20 mouse cellular contexts compared by ENCODE assay signal in the genomic region with DNA sequence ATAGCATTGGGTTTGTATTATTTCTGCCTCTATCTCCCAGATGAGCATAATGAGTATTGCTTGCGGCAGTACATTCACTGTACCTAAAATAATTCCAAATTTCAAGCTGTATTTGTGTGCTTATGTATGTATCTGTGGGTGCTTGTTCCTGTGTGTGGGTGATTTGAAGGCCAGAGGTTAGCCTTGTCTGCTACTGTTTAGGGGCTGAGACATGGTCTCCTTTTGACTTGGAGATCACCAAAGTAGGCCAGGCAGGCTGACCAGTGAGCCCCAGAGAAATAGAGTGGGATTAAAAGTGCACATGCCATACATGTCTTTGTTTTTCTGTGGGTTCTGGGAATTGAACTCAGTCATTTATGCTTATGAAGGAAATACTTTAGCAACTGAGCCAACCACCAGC.
DNase-seq lines count a peak whose midpoint lies in the region; ATAC-seq and TF ChIP-seq lines count a peak whose summit lies in the region.
"Had no signal": no experiment of that assay in that cellular context is flagged by ENCODE, and none has a peak within 500 bp of the region (broad histone marks: within the 10 kb centered on the region; RNA-seq: fewer than 3 reads in every experiment).

No protein-coding gene starts in this region.

- TF ChIP-seq CTCF in embryonic fibroblast, embryonic 13.5 days (IDR thresholded peaks at IDR 0.05; ENCODE audit: borderline replicate concordance, insufficient read depth, low read length): no peak

- peaks cover 4% of the 10 kb centered on the region for H3K4me1 ChIP-seq in midbrain, embryonic 11.5 days (ENCODE audit: control insufficient read depth, insufficient read depth, low read length)
- H3K4me1 ChIP-seq in midbrain, embryonic 13.5 days (replicated peaks): peaks cover 18% of the 10 kb centered on the region
- H3K4me1 ChIP-seq in embryonic fibroblast, embryonic 13.5 days (ENCODE audit: control insufficient read depth, insufficient read depth, low read length): peaks cover 8% of the 10 kb centered on the region; the same call in 1 of the 2 replicates
- H3K4me1 ChIP-seq: embryonic facial prominence, embryonic 12.5 days had no signal

- H3K4me3 ChIP-seq in midbrain, embryonic 11.5 days (ENCODE audit: low read depth, low read length): no peak overlapping the region
- no peak overlapping the region for H3K4me3 ChIP-seq in midbrain, embryonic 13.5 days (replicated peaks)
- no peak overlapping the region for H3K4me3 ChIP-seq in embryonic fibroblast, embryonic 13.5 days (ENCODE audit: insufficient read depth, low read length)
- H3K4me3 ChIP-seq: embryonic facial prominence, embryonic 10.5 days; embryonic facial prominence, embryonic 12.5 days; erythroblast, embryonic 14.5 days; forebrain, embryonic 10.5 days; forebrain, embryonic 12.5 days had no signal

- H3K27ac ChIP-seq in midbrain, embryonic 11.5 days (ENCODE audit: low read depth, low read length): no peak overlapping the region
- H3K27ac ChIP-seq in midbrain, embryonic 13.5 days: no peak overlapping the region
- H3K27ac ChIP-seq in embryonic fibroblast, embryonic 13.5 days (ENCODE audit: insufficient read depth, low read length): peak overlapping the region; percentile 51; the same call in 1 of the 2 replicates
- H3K27ac ChIP-seq: embryonic facial prominence, embryonic 10.5 days; embryonic facial prominence, embryonic 12.5 days; forebrain, embryonic 10.5 days; forebrain, embryonic 12.5 days had no signal

- no peaks in the 10 kb centered on the region for H3K27me3 ChIP-seq in midbrain, embryonic 11.5 days (ENCODE audit: control insufficient read depth, insufficient read depth, low read length)
- H3K27me3 ChIP-seq in midbrain, embryonic 13.5 days: no peaks in the 10 kb centered on the region
- H3K27me3 ChIP-seq: embryonic facial prominence, embryonic 12.5 days; forebrain, embryonic 12.5 days; Patski had no signal

- DNase-seq in midbrain, embryonic 11.5 days (ENCODE audit: low spot score, missing footprints): peak; percentile 67
- DNase-seq in layer of hippocampus, postnatal 36 days: no peak
- DNase-seq: adrenal gland, adult 8-10 months; adrenal gland, postnatal 14 days; adrenal gland, postnatal 36 days; cerebellum, adult 11-12 months; cerebellum, adult 2 months; cerebellum, adult 9-10 months; cerebellum, postnatal 25 days had no signal

- H3K36me3 ChIP-seq in midbrain, embryonic 11.5 days (ENCODE audit: control insufficient read depth, insufficient read depth, low read length): no peaks in the 10 kb centered on the region
- H3K36me3 ChIP-seq in midbrain, embryonic 13.5 days: no peaks in the 10 kb centered on the region
- H3K36me3 ChIP-seq: embryonic facial prominence, embryonic 10.5 days; embryonic facial prominence, embryonic 12.5 days; forebrain, embryonic 10.5 days; forebrain, embryonic 12.5 days had no signal

- 93% methylated on average over 1 of the region's 1 CpGs for WGBS in midbrain, embryonic 11.5 days
- WGBS in midbrain, embryonic 13.5 days: 97% methylated on average over 1 of the region's 1 CpGs

- H3K9me3 ChIP-seq in midbrain, embryonic 11.5 days (ENCODE audit: control insufficient read depth, low read length): no peaks in the 10 kb centered on the region
- H3K9me3 ChIP-seq in midbrain, embryonic 13.5 days: no peaks in the 10 kb centered on the region
- H3K9me3 ChIP-seq: embryonic facial prominence, embryonic 10.5 days; embryonic facial prominence, embryonic 12.5 days; forebrain, embryonic 10.5 days; forebrain, embryonic 12.5 days had no signal

- no peak for TF ChIP-seq POLR2A in embryonic fibroblast, embryonic 13.5 days (IDR thresholded peaks at IDR 0.05; ENCODE audit: low read depth, low read length)

- no peak overlapping the region for H3K9ac ChIP-seq in midbrain, embryonic 11.5 days (ENCODE audit: low read length)
- H3K9ac ChIP-seq in midbrain, embryonic 13.5 days (replicated peaks): no peak overlapping the region
- H3K9ac ChIP-seq: embryonic facial prominence, embryonic 12.5 days; forebrain, embryonic 12.5 days had no signal

- ATAC-seq in midbrain, embryonic 11.5 days (ENCODE audit: low FRiP score): no peak
- no peak for ATAC-seq in midbrain, embryonic 13.5 days
- ATAC-seq in inflammation-experienced regulatory T-cells, adult 6 months: no peak
- ATAC-seq: activated CD4-positive, CD25-positive, alpha-beta regulatory T cell, adult 4 months; forebrain, embryonic 16.5 days; Patski had no signal

- H3K4me2 ChIP-seq in midbrain, embryonic 11.5 days: no peak overlapping the region
- no peak overlapping the region for H3K4me2 ChIP-seq in midbrain, embryonic 13.5 days (replicated peaks)
- H3K4me2 ChIP-seq: embryonic facial prominence, embryonic 12.5 days; forebrain, embryonic 12.5 days had no signal
